Mouse (Mus musculus): ENCODE measurements around the gene Serpine1. TPM values are rescaled to one million over a fixed set of nuclear protein-coding genes. Genes with fewer than 3 reads are reported as not detected.

The Serpine1 gene
- polyA plus RNA-seq, 2 experiments, result 0.40 to 3.9 TPM

- 35% methylated on average over 1 of the region's 1 CpGs for WGBS
- peak; percentile 58 for DNase-seq (ENCODE audit: low spot score)
- no peak overlapping the region for H3K4me3 ChIP-seq (replicated peaks; ENCODE audit: low read length)
Measured at GRCm38 (mm10) chr5:137096037-137096436, 24.0 kb upstream of the Serpine1 start.

GRCm38 (mm10) chr5:137095135-137095534, 23.1 kb upstream of the Serpine1 start:
- DNase-seq (ENCODE audit: low spot score) (no peak), ATAC-seq (ENCODE audit: low FRiP score, low read depth) (no peak)
- no peak overlapping the region for H3K4me3 ChIP-seq (replicated peaks; ENCODE audit: low read length)
- no peaks in the 10 kb centered on the region for H3K36me3 ChIP-seq (ENCODE audit: control insufficient read depth, insufficient read depth, low read length)
- H3K27ac ChIP-seq (replicated peaks; ENCODE audit: low read depth, low read length), result no peak overlapping the region
- no peak overlapping the region for H3K9ac ChIP-seq (ENCODE audit: low read depth, low read length, severe bottlenecking)
- no peaks in the 10 kb centered on the region for H3K27me3 ChIP-seq (ENCODE audit: control insufficient read depth, insufficient read depth, low read length)
- no peaks in the 10 kb centered on the region for H3K9me3 ChIP-seq (ENCODE audit: control insufficient read depth, low read length)
- WGBS, result 80% methylated on average over 10 of the region's 10 CpGs
- H3K4me1 ChIP-seq (ENCODE audit: control insufficient read depth, insufficient read depth, low read length), result no peaks in the 10 kb centered on the region
- no peak for TF ChIP-seq POLR2A (IDR thresholded peaks at IDR 0.05; ENCODE audit: borderline replicate concordance, extremely low read depth, insufficient read depth, insufficient read length)
- H3K4me2 ChIP-seq (replicated peaks; ENCODE audit: low read depth, low read length, severe bottlenecking), result no peak overlapping the region

More at GRCm38 (mm10) chr5:137096037-137096436, 24.0 kb upstream of the Serpine1 start:
- ATAC-seq (ENCODE audit: low FRiP score, low read depth), result no peak
- Histone ChIP-seq H3K36me3 (ENCODE audit: control insufficient read depth, insufficient read depth, low read length) (no peaks in the 10 kb centered on the region), H3K4me1 (ENCODE audit: control insufficient read depth, insufficient read depth, low read length) (no peaks in the 10 kb centered on the region), H3K4me2 (replicated peaks; ENCODE audit: low read depth, low read length, severe bottlenecking) (no peak overlapping the region), H3K9ac (ENCODE audit: low read depth, low read length, severe bottlenecking) (no peak overlapping the region), H3K27ac (replicated peaks; ENCODE audit: low read depth, low read length) (no peak overlapping the region), H3K9me3 (ENCODE audit: control insufficient read depth, low read length) (no peaks in the 10 kb centered on the region), H3K27me3 (ENCODE audit: control insufficient read depth, insufficient read depth, low read length) (no peaks in the 10 kb centered on the region)
- no peak for TF ChIP-seq POLR2A (IDR thresholded peaks at IDR 0.05; ENCODE audit: borderline replicate concordance, extremely low read depth, insufficient read depth, insufficient read length)

- DNase-seq (ENCODE audit: low spot score) (no peak), ATAC-seq (ENCODE audit: low FRiP score, low read depth) (no peak)
- TF ChIP-seq POLR2A (IDR thresholded peaks at IDR 0.05; ENCODE audit: borderline replicate concordance, extremely low read depth, insufficient read depth, insufficient read length), result no peak
- WGBS, result 76% methylated on average over 9 of the region's 9 CpGs
- Histone ChIP-seq H3K27ac (replicated peaks; ENCODE audit: low read depth, low read length) (no peak overlapping the region), H3K27me3 (ENCODE audit: control insufficient read depth, insufficient read depth, low read length) (no peaks in the 10 kb centered on the region), H3K36me3 (ENCODE audit: control insufficient read depth, insufficient read depth, low read length) (no peaks in the 10 kb centered on the region), H3K9me3 (ENCODE audit: control insufficient read depth, low read length) (no peaks in the 10 kb centered on the region), H3K4me1 (ENCODE audit: control insufficient read depth, insufficient read depth, low read length) (no peaks in the 10 kb centered on the region), H3K4me3 (replicated peaks; ENCODE audit: low read length) (no peak overlapping the region), H3K4me2 (replicated peaks; ENCODE audit: low read depth, low read length, severe bottlenecking) (no peak overlapping the region), H3K9ac (ENCODE audit: low read depth, low read length, severe bottlenecking) (no peak overlapping the region)
Measured at GRCm38 (mm10) chr5:137093720-137094119, 21.7 kb upstream of the Serpine1 start.

GRCm38 (mm10) chr5:137091560-137091959, 19.5 kb upstream of the Serpine1 start:
- H3K27ac ChIP-seq (replicated peaks; ENCODE audit: low read depth, low read length), result no peak overlapping the region

GRCm38 (mm10) chr5:137090870-137091269, 18.8 kb upstream of the Serpine1 start:
- 84% methylated on average over 9 of the region's 10 CpGs for WGBS
- H3K9me3 ChIP-seq (ENCODE audit: control insufficient read depth, low read length), result no peaks in the 10 kb centered on the region
- no peaks in the 10 kb centered on the region for H3K4me1 ChIP-seq (ENCODE audit: control insufficient read depth, insufficient read depth, low read length)
- no peak for TF ChIP-seq POLR2A (IDR thresholded peaks at IDR 0.05; ENCODE audit: borderline replicate concordance, extremely low read depth, insufficient read depth, insufficient read length)
- H3K9ac ChIP-seq (ENCODE audit: low read depth, low read length, severe bottlenecking), result no peak overlapping the region
- H3K36me3 ChIP-seq (ENCODE audit: control insufficient read depth, insufficient read depth, low read length), result no peaks in the 10 kb centered on the region
- no peak overlapping the region for H3K27ac ChIP-seq (replicated peaks; ENCODE audit: low read depth, low read length)
- H3K4me2 ChIP-seq (replicated peaks; ENCODE audit: low read depth, low read length, severe bottlenecking), result no peak overlapping the region
- no peak for DNase-seq (ENCODE audit: low spot score)
- no peak for ATAC-seq (ENCODE audit: low FRiP score, low read depth)
- no peaks in the 10 kb centered on the region for H3K27me3 ChIP-seq (ENCODE audit: control insufficient read depth, insufficient read depth, low read length)
- H3K4me3 ChIP-seq (replicated peaks; ENCODE audit: low read length), result no peak overlapping the region

More at GRCm38 (mm10) chr5:137091560-137091959, 19.5 kb upstream of the Serpine1 start:
- H3K36me3 ChIP-seq (ENCODE audit: control insufficient read depth, insufficient read depth, low read length), result no peaks in the 10 kb centered on the region
- DNase-seq (ENCODE audit: low spot score) (no peak), ATAC-seq (ENCODE audit: low FRiP score, low read depth) (no peak)
- no peak overlapping the region for H3K9ac ChIP-seq (ENCODE audit: low read depth, low read length, severe bottlenecking)
- H3K4me3 ChIP-seq (replicated peaks; ENCODE audit: low read length), result no peak overlapping the region
- H3K4me1 ChIP-seq (ENCODE audit: control insufficient read depth, insufficient read depth, low read length), result no peaks in the 10 kb centered on the region
- no peaks in the 10 kb centered on the region for H3K27me3 ChIP-seq (ENCODE audit: control insufficient read depth, insufficient read depth, low read length)
- no peak overlapping the region for H3K4me2 ChIP-seq (replicated peaks; ENCODE audit: low read depth, low read length, severe bottlenecking)
- TF ChIP-seq POLR2A (IDR thresholded peaks at IDR 0.05; ENCODE audit: borderline replicate concordance, extremely low read depth, insufficient read depth, insufficient read length), result no peak
- 46% methylated on average over 6 of the region's 6 CpGs for WGBS
- H3K9me3 ChIP-seq (ENCODE audit: control insufficient read depth, low read length), result no peaks in the 10 kb centered on the region

- Histone ChIP-seq H3K9me3 (ENCODE audit: control insufficient read depth, low read length) (no peaks in the 10 kb centered on the region), H3K9ac (ENCODE audit: low read depth, low read length, severe bottlenecking) (no peak overlapping the region), H3K27me3 (ENCODE audit: control insufficient read depth, insufficient read depth, low read length) (no peaks in the 10 kb centered on the region), H3K36me3 (ENCODE audit: control insufficient read depth, insufficient read depth, low read length) (no peaks in the 10 kb centered on the region), H3K4me2 (replicated peaks; ENCODE audit: low read depth, low read length, severe bottlenecking) (no peak overlapping the region), H3K27ac (replicated peaks; ENCODE audit: low read depth, low read length) (no peak overlapping the region), H3K4me3 (replicated peaks; ENCODE audit: low read length) (no peak overlapping the region), H3K4me1 (ENCODE audit: control insufficient read depth, insufficient read depth, low read length) (no peaks in the 10 kb centered on the region)
- DNase-seq (ENCODE audit: low spot score) (no peak), ATAC-seq (ENCODE audit: low FRiP score, low read depth) (no peak)
- 89% methylated on average over 8 of the region's 8 CpGs for WGBS
- TF ChIP-seq POLR2A (IDR thresholded peaks at IDR 0.05; ENCODE audit: borderline replicate concordance, extremely low read depth, insufficient read depth, insufficient read length), result no peak
Measured at GRCm38 (mm10) chr5:137087410-137087809, 15.3 kb upstream of the Serpine1 start.

All from limb, embryonic 14.5 days (tissue).